Mouse (Mus musculus): ENCODE results near the gene Cnst. TPM values are rescaled to one million over a fixed set of nuclear protein-coding genes. Genes with fewer than 3 reads are reported as not detected.

Cnst gene
- polyA plus RNA-seq, 1 experiment from 2014 or later, result 9.7 TPM

GRCm38 (mm10) chr1:179668836-179669537, 122.8 kb downstream of the Cnst start:
- H3K4me2 ChIP-seq (ENCODE audit: low read length), result peak overlapping the region; percentile 74
- peak overlapping the region; percentile 63; the same call in 1 of the 2 replicates for H3K27ac ChIP-seq
- H3K4me3 ChIP-seq (replicated peaks; ENCODE audit: low read depth, low read length), result peak overlapping the region; percentile 74
- peak overlapping the region; percentile 72 for H3K9ac ChIP-seq (ENCODE audit: low read depth, low read length)
- ATAC-seq (replicated peaks; ENCODE audit: low FRiP score, low read depth) (no peak), DNase-seq (ENCODE audit: low spot score) (peak; percentile 64)
- TF ChIP-seq CTCF (IDR thresholded peaks at IDR 0.05; ENCODE audit: low read depth), result peak; percentile 36; the same call in 1 of the 2 replicates
- WGBS, result 13% methylated on average over 12 of the region's 12 CpGs
- no peaks in the 10 kb centered on the region for H3K9me3 ChIP-seq (replicated peaks; ENCODE audit: low read length)
- H3K36me3 ChIP-seq (ENCODE audit: insufficient read depth, low read length), result peaks cover 19% of the 10 kb centered on the region; the same call in 1 of the 2 replicates
- H3K4me1 ChIP-seq (replicated peaks; ENCODE audit: insufficient read depth, low read length), result peaks cover 6% of the 10 kb centered on the region; the same call in 1 of the 2 replicates
- H3K27me3 ChIP-seq (ENCODE audit: insufficient read depth, low read length), result no peaks in the 10 kb centered on the region

DNA sequence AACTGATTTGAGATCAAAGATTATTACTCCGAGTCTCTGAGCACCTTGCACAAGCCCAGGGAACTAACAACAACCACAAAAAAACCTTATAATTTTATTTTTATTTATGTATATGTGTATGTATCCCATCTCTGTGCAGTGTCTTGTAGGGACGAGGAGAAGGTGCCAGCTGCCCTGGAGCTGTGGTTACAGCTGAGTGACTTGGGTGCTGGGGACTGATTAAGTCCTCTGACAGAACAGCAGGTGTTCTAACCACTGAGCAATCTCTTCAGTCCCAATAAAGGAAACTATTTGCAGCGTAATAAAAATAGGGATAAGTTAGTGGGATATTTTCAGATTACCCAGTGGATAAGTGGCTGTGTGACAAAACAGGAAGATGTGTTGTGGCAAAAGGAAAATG, 128.2 kb downstream of the Cnst start:
- Histone ChIP-seq H3K9me3 (replicated peaks; ENCODE audit: low read length) (no peaks in the 10 kb centered on the region), H3K4me3 (replicated peaks; ENCODE audit: low read depth, low read length) (no peak overlapping the region), H3K4me2 (ENCODE audit: low read length) (no peak overlapping the region), H3K36me3 (ENCODE audit: insufficient read depth, low read length) (peaks cover 35% of the 10 kb centered on the region; the same call in 1 of the 2 replicates), H3K27me3 (ENCODE audit: insufficient read depth, low read length) (no peaks in the 10 kb centered on the region), H3K9ac (ENCODE audit: low read depth, low read length) (no peak overlapping the region), H3K27ac (no peak overlapping the region), H3K4me1 (replicated peaks; ENCODE audit: insufficient read depth, low read length) (peaks cover 3% of the 10 kb centered on the region; the same call in 1 of the 2 replicates)
- no peak for TF ChIP-seq CTCF (IDR thresholded peaks at IDR 0.05; ENCODE audit: low read depth)
- ATAC-seq (replicated peaks; ENCODE audit: low FRiP score, low read depth), result no peak
- DNase-seq (ENCODE audit: low spot score), result no peak
- 87% methylated on average over 3 of the region's 3 CpGs for WGBS

- Histone ChIP-seq H3K4me3 (replicated peaks; ENCODE audit: low read depth, low read length) (no peak overlapping the region), H3K9me3 (replicated peaks; ENCODE audit: low read length) (no peaks in the 10 kb centered on the region), H3K27ac (no peak overlapping the region), H3K27me3 (ENCODE audit: insufficient read depth, low read length) (no peaks in the 10 kb centered on the region), H3K9ac (ENCODE audit: low read depth, low read length) (no peak overlapping the region), H3K4me2 (ENCODE audit: low read length) (no peak overlapping the region), H3K36me3 (ENCODE audit: insufficient read depth, low read length) (peaks cover 39% of the 10 kb centered on the region; the same call in 1 of the 2 replicates), H3K4me1 (replicated peaks; ENCODE audit: insufficient read depth, low read length) (no peaks in the 10 kb centered on the region)
- 90% methylated on average over 2 of the region's 2 CpGs for WGBS
- DNase-seq (ENCODE audit: low spot score), result no peak
- no peak for TF ChIP-seq CTCF (IDR thresholded peaks at IDR 0.05; ENCODE audit: low read depth)
- no peak for ATAC-seq (replicated peaks; ENCODE audit: low FRiP score, low read depth)
These were observed 130.9 kb downstream of the Cnst start for GRCm38 (mm10) chr1:179677031-179677430.

Other genes with a start within 250 kb of the Cnst start
- gene Smyd3, start 28.3 kb upstream of the Cnst start, polyA plus RNA-seq (2015; fragmentation: Nextera tagmentation; extraction: Ambion mirVana), result 18.3 and 20.5 TPM in 2 replicates
- 38.9 and 40.7 TPM in 2 replicates for gene Tfb2m, start 103 bp upstream of the Cnst start, polyA plus RNA-seq (2015; fragmentation: Nextera tagmentation; extraction: Ambion mirVana)
- gene Sccpdh, start 121.8 kb downstream of the Cnst start, polyA plus RNA-seq (2015; fragmentation: Nextera tagmentation; extraction: Ambion mirVana), result 71.9 and 76.8 TPM in 2 replicates
- gene Kif28, start 198.9 kb downstream of the Cnst start, polyA plus RNA-seq (2015; fragmentation: Nextera tagmentation; extraction: Ambion mirVana), result not detected in 2 replicates

All from kidney, postnatal 0 days (tissue).